In the genomic region with DNA sequence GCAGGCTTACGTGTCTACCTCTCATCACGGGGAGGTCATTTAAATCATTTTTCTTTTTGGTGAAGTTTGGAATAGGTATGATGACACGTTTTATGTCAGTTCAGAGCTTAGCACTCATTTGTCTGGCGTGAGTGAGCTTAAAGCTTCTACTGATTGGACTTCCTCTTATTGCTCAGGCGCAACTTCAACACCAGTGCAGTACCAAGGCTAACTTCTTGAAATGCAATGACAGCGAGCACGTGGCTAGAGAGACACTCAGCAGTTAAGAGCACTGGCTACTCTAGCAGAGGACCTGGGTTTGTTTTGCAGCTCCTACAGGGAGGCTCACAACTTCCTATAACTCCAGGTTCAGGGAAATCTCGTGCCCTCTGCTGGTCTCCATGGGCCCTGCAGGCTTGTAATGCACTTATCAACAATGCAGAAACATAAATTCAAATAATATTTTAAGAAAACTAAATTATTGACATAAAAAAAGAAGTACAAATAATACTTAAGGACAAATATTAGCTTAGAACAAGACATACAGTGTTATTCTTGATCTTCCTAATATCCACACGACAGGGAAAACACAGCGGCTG, we compare ENCODE assay signal across 9 mouse cellular contexts.
DNase-seq lines count a peak whose midpoint lies in the region; ATAC-seq and TF ChIP-seq lines count a peak whose summit lies in the region.
"Had no signal": no experiment of that assay in that cellular context is flagged by ENCODE, and none has a peak within 500 bp of the region (broad histone marks: within the 10 kb centered on the region; RNA-seq: fewer than 3 reads in every experiment).

No protein-coding gene starts in this region.

- no peak overlapping the region for H3K4me3 ChIP-seq in intestine, postnatal 0 days (ENCODE audit: low read depth, low read length)
- no peak overlapping the region for H3K4me3 ChIP-seq in intestine, embryonic 16.5 days (ENCODE audit: low read length)
- no peak overlapping the region for H3K4me3 ChIP-seq in midbrain, postnatal 0 days (ENCODE audit: low read depth, low read length)
- no peak overlapping the region for H3K4me3 ChIP-seq in midbrain, embryonic 11.5 days (ENCODE audit: low read depth, low read length)
- H3K4me3 ChIP-seq in neural tube, embryonic 15.5 days (replicated peaks) = no peak overlapping the region

- H3K27me3 ChIP-seq in intestine, postnatal 0 days (replicated peaks; ENCODE audit: control insufficient read depth, insufficient read depth, low read length) = no peaks in the 10 kb centered on the region
- no peaks in the 10 kb centered on the region for H3K27me3 ChIP-seq in intestine, embryonic 16.5 days (replicated peaks; ENCODE audit: control insufficient read depth, insufficient read depth, low read length)
- no peaks in the 10 kb centered on the region for H3K27me3 ChIP-seq in midbrain, postnatal 0 days (ENCODE audit: insufficient read depth, low read length)
- H3K27me3 ChIP-seq in midbrain, embryonic 11.5 days (ENCODE audit: control insufficient read depth, insufficient read depth, low read length) = no peaks in the 10 kb centered on the region
- H3K27me3 ChIP-seq in neural tube, embryonic 15.5 days (replicated peaks) = no peaks in the 10 kb centered on the region

- TF ChIP-seq CTCF in intestine, postnatal 0 days (IDR thresholded peaks at IDR 0.05; ENCODE audit: low read depth) = peak; percentile 44; the same call in 1 of the 2 replicates
- peak; percentile 54 for TF ChIP-seq CTCF in midbrain, postnatal 0 days (IDR thresholded peaks at IDR 0.05)

- no peaks in the 10 kb centered on the region for H3K36me3 ChIP-seq in intestine, postnatal 0 days (ENCODE audit: control insufficient read depth, insufficient read depth)
- H3K36me3 ChIP-seq in intestine, embryonic 16.5 days (ENCODE audit: control insufficient read depth, insufficient read depth, low read length) = no peaks in the 10 kb centered on the region
- peaks cover 6% of the 10 kb centered on the region; the same call in 1 of the 2 replicates for H3K36me3 ChIP-seq in midbrain, postnatal 0 days (ENCODE audit: insufficient read depth, low read length)
- H3K36me3 ChIP-seq in midbrain, embryonic 11.5 days (ENCODE audit: control insufficient read depth, insufficient read depth, low read length) = no peaks in the 10 kb centered on the region
- H3K36me3 ChIP-seq in neural tube, embryonic 15.5 days = peaks cover 2% of the 10 kb centered on the region; the same call in 1 of the 2 replicates

- no peaks in the 10 kb centered on the region for H3K9me3 ChIP-seq in intestine, postnatal 0 days (ENCODE audit: control insufficient read depth)
- H3K9me3 ChIP-seq in intestine, embryonic 16.5 days (ENCODE audit: control insufficient read depth, low read length) = no peaks in the 10 kb centered on the region
- H3K9me3 ChIP-seq in midbrain, postnatal 0 days (ENCODE audit: low read length) = no peaks in the 10 kb centered on the region
- no peaks in the 10 kb centered on the region for H3K9me3 ChIP-seq in midbrain, embryonic 11.5 days (ENCODE audit: control insufficient read depth, low read length)
- no peaks in the 10 kb centered on the region for H3K9me3 ChIP-seq in neural tube, embryonic 15.5 days (replicated peaks)

- DNase-seq in midbrain, postnatal 0 days (ENCODE audit: low spot score) = no peak
- DNase-seq in midbrain, embryonic 11.5 days (ENCODE audit: low spot score, missing footprints) = no peak
- DNase-seq in ZHBTc4 (ENCODE audit: low read depth, low spot score) = peak; percentile 12
- no peak for DNase-seq in B cell, adult 2 months
- DNase-seq: cerebellum, postnatal 25 days; lung, postnatal 36 days had no signal

- H3K27ac ChIP-seq in intestine, postnatal 0 days (ENCODE audit: low read depth, low read length) = no peak overlapping the region
- H3K27ac ChIP-seq in intestine, embryonic 16.5 days (ENCODE audit: low read length) = no peak overlapping the region
- no peak overlapping the region for H3K27ac ChIP-seq in midbrain, postnatal 0 days (ENCODE audit: low read depth, low read length)
- no peak overlapping the region for H3K27ac ChIP-seq in midbrain, embryonic 11.5 days (ENCODE audit: low read depth, low read length)
- H3K27ac ChIP-seq in neural tube, embryonic 15.5 days (replicated peaks) = 0 out of 2 replicates have a peak overlapping the region, but pooled peaks have one; percentile 15

- no peaks in the 10 kb centered on the region for H3K4me1 ChIP-seq in intestine, postnatal 0 days (replicated peaks; ENCODE audit: control insufficient read depth, insufficient read depth, low read length)
- no peaks in the 10 kb centered on the region for H3K4me1 ChIP-seq in intestine, embryonic 16.5 days (ENCODE audit: control insufficient read depth, insufficient read depth, low read length)
- H3K4me1 ChIP-seq in midbrain, postnatal 0 days (ENCODE audit: insufficient read depth, low read length) = no peaks in the 10 kb centered on the region
- no peaks in the 10 kb centered on the region for H3K4me1 ChIP-seq in midbrain, embryonic 11.5 days (ENCODE audit: control insufficient read depth, insufficient read depth, low read length)
- H3K4me1 ChIP-seq in neural tube, embryonic 15.5 days = peaks cover 14% of the 10 kb centered on the region

- H3K9ac ChIP-seq in intestine, postnatal 0 days (ENCODE audit: low read depth, low read length) = no peak overlapping the region
- no peak overlapping the region for H3K9ac ChIP-seq in intestine, embryonic 16.5 days (ENCODE audit: low read depth, low read length)
- no peak overlapping the region for H3K9ac ChIP-seq in midbrain, postnatal 0 days (replicated peaks; ENCODE audit: low read length, poor library complexity, severe bottlenecking)
- no peak overlapping the region for H3K9ac ChIP-seq in midbrain, embryonic 11.5 days (ENCODE audit: low read length)
- no peak overlapping the region for H3K9ac ChIP-seq in neural tube, embryonic 15.5 days (replicated peaks)

- WGBS in intestine, postnatal 0 days = 91% methylated on average over 10 of the region's 10 CpGs
- 90% methylated on average over 10 of the region's 10 CpGs for WGBS in intestine, embryonic 16.5 days
- 81% methylated on average over 10 of the region's 10 CpGs for WGBS in midbrain, postnatal 0 days
- 91% methylated on average over 10 of the region's 10 CpGs for WGBS in midbrain, embryonic 11.5 days
- 90% methylated on average over 10 of the region's 10 CpGs for WGBS in neural tube, embryonic 15.5 days

- ATAC-seq in intestine, postnatal 0 days = no peak
- ATAC-seq in intestine, embryonic 16.5 days = no peak
- ATAC-seq in midbrain, postnatal 0 days (ENCODE audit: low FRiP score) = no peak
- no peak for ATAC-seq in midbrain, embryonic 11.5 days (ENCODE audit: low FRiP score)
- ATAC-seq in neural tube, embryonic 15.5 days (ENCODE audit: low FRiP score) = no peak

- no peak overlapping the region for H3K4me2 ChIP-seq in intestine, postnatal 0 days (replicated peaks; ENCODE audit: low read depth)
- no peak overlapping the region for H3K4me2 ChIP-seq in intestine, embryonic 16.5 days (ENCODE audit: low read depth, low read length)
- no peak overlapping the region for H3K4me2 ChIP-seq in midbrain, postnatal 0 days (ENCODE audit: low read depth, low read length, poor library complexity, severe bottlenecking)
- H3K4me2 ChIP-seq in midbrain, embryonic 11.5 days = no peak overlapping the region
- H3K4me2 ChIP-seq in neural tube, embryonic 15.5 days = no peak overlapping the region
